Mouse (Mus musculus): ENCODE measurements around the gene Ecm1.

- no peak for TF ChIP-seq CTCF (IDR thresholded peaks at IDR 0.05; ENCODE audit: low read depth, low read length)
- no peak for TF ChIP-seq POLR2A (IDR thresholded peaks at IDR 0.05; ENCODE audit: extremely low read depth, insufficient read depth, low read length)
Measured at GRCm38 (mm10) chr3:95686492-95687167, 52.7 kb downstream of the Ecm1 start.

Measured in liver, adult 2 months (tissue).